Mouse (Mus musculus): ENCODE measurements around the gene Snrpg.
"Not testable (repeated sequence)": the region's sequence is repeated elsewhere in the genome, so short reads cannot be mapped to it uniquely, and the experiment has no call there.

The Snrpg gene

DNA sequence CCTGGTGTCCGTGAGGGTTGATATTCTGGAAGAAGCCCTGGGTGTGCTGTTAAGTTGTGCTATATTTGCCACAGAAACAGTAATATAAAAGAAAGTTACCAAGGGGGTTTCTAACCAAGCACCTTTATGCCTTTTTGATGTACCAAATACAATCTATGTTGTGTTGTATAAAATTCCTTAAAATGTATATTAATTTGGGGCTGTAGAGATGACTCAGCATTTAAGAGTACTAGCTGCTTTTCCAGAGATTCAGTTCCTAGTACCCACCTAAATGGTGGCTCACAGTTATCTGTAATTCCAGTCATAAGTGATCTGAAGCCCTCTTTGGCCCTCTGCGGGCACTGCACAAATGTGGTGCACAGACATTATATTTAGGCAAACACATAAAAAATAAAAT, 4.3 kb upstream of the Snrpg start:
- no peak for DNase-seq (ENCODE audit: low read depth, low spot score)

DNA sequence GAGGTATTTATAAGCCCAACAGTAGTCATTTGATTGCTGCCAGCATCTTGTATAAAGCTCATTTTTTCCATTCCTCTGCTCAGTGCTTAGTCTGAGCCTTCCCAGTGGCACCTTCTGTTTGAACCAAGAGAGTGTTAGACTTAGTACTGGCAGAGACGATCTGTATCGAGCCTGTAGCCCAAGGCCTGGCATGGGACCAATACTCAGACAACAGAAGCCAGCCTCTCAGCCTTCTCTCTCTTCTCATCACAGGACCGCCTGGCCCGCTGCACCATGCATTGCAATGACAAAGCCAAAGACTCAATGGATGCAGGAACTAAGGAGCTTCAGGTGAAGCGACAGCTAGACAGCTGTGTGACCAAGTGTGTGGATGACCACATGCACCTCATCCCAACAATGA, 2.6 kb upstream of the Snrpg start:
- DNase-seq (ENCODE audit: low read depth, low spot score), result no peak

DNA sequence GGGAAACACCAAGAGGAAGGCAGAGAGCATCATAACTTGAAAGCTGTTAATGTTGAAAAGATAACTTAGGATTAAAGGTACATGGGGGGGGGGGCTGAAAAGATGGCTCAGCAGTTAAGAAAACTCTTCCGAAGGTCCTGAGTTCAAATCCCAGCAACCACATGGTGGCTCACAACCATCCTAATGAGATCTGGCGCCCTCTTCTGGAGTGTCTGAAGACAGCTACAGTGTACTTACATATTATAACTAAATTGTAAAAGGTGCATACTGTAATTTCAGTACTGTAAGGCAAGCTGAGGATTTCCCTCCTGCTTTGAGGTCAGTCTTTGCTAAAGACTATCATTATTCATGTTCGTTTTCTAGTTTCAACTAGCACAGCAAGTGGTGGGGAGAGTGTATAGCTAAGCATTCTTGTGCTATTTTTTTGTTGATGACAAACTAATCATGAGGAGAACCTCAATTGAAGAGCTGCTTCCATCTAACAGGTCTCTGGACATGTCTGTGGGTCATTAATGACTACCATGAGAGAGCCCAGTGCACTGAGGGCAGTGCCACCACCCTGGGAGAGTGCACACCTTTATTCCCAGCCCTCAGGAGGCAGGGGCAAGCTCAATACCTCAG, 901 bp upstream of the Snrpg start:
- DNase-seq (ENCODE audit: low read depth, low spot score), result no peak

DNA sequence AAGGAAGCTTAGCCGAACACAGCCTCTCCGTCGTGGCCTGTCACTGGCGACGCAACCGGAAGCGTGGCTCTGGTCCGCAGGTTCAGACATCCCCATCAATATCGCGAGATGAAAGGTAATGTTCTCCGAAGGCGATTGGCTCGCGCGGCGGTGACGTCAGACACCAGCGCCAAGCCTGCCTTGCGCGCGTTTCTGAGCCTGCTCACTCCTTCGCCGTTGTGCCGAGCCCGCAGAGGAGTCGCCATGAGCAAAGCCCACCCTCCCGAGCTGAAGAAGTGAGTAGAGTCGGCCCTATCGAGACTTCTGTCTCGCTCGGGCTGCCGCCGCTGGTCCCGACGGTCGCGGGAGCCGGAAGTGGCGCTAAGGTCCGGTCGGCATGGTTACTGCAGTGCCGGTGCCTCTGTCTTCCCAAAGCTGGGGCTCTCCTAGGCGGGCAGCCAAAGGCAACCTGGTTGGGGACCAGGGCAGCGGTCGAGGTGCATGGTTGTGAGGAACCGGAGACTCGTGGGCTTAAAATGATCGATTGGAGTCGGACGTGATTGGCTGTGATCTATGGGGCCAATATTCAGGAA, 322 bp downstream of the Snrpg start:
- DNase-seq (ENCODE audit: low read depth, low spot score), result peak; percentile 97

DNA sequence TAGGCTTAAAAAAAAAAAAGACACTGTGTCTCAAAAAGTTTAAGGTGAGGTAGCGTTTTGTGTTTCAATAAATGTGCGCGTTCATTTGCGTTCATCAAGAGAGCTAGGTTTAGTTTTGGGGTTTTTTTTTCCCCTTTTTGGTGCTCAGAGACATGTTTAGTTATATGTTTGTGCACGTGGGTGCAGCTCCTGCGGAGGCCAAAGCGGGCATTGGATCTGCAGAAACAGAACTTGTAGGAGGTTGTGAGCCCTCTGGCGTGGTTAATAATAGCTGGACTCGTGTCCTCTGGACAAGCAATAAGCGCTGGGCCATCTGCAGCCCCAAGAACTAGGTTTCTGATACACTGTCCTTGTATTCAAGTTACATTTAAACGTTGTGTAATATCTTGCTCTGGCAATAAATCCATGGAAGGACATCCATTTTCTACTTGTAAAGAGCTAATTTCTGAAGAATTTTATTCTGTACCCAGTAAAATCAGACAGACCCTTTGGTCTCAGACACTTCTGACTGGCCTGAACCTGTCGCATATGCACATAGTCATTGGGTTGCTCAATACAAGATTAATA, 929 bp downstream of the Snrpg start:
- DNase-seq (ENCODE audit: low read depth, low spot score), result no peak

DNA sequence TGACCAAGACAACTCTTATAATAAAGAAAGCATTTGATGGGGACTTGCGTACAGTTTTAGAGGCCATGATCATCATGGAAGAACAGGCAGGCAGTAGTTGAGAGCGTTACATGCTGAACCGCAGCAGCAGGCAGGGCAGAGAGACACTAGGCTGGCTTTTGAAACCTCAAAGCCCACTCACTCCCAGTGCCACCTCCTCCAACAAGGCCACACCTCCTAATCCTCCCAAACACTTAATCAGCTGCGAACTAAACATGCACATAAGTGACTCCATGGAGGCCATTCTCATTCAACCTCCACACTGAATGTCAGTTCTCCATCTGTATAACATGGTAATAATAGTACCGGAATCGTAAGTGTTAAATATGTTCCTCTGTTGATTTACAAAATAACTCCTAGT, 2.5 kb downstream of the Snrpg start:
- DNase-seq (ENCODE audit: low read depth, low spot score), result no peak

DNA sequence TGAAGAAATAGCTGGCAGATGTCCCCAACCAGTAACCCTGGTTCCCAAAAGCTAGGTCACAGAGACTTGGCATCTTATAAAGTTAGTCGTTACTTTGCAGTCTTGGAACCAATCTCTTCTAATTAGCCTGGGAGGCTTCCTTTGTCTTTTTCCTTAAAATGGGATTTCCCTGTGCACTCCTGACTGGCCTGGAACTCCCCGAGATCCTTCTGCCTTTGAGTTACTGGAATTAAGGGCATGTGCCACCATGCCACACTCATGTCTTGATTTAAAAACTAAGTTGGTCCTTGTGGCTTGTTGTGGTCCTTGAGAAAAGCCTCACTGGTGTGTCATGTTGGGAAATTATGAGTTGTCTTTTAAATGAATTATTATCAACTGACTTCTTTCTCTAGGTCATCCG, 7.2 kb downstream of the Snrpg start:
- DNase-seq (ENCODE audit: low read depth, low spot score), result no peak

DNA sequence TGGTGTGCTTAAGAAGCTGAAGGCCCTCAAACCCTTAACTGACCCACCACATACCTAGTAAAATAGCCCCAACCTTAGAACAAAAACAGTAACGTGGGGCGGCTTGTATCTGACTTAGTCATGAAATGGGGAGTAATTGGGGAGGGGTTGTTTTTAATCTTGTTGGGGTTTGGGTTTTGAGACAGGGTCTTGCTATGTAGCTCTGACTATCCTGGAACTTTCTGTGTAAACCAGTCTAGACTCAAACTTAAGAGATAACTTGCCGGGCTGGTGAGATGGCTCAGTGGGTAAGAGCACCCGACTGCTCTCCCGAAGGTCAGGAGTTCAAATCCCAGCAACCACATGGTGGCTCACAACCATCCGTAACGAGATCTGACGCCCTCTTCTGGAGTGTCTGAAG, 9.0 kb downstream of the Snrpg start:
- DNase-seq (ENCODE audit: low read depth, low spot score), result not testable (repeated sequence)

DNA sequence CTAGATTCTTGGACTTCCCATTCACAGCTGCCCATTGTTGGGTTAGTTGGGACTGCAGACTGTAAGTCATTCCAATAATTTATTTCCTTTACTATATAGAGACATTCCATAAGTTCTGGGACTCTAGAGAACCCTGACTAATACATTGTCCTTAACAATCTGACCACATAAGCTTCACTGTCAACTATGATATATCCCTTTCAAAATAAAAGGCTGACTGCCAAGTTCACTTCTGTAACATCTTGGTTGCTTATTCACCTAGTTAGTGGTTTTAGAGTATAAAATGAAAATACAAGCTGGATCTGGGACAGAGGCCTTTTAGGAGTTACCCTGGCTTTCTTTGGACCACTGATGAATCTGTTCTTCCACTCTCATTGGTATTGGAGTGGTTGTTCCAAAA, 11.4 kb downstream of the Snrpg start:
- DNase-seq (ENCODE audit: low read depth, low spot score), result no peak

DNA sequence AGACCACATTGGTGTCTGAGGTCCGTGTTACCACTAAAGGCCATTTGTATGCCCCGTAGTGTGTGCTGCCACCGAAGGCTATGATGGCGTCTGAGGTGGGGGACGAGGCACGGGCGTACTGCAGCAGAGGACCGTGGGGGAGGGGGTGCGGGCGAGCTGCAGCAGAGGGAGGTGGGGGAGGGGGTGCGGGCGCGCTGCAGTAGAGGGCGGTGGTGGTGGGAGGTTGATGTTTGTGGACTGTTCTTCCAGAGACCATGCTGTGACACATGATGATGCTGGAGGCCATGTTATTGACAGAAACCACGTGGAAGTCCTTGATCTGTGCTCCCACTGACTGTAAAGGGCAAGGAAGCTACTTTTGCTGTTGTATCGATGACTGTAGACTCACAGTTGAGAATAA, 12.3 kb downstream of the Snrpg start:
- no peak for DNase-seq (ENCODE audit: low read depth, low spot score)

DNA sequence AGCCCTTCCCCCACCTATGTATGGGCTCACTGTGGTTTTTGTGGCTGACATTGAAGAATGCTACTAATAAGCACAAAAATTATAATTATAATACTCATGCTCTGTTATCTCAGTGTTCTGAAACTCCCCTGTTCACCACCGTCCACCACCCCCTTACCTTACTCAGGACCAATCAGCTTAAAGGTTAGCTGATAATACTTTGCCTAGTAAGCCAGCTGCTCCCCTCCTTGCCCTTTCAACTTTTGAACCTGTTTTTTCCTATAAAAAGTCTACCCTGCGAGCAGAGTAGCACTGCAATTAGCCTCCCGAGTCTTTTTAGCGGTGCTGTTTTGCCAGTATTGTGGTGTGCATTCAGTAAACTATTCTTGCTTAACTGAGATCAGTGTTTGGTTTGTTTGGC, 13.6 kb downstream of the Snrpg start:
- no peak for DNase-seq (ENCODE audit: low read depth, low spot score)

DNA sequence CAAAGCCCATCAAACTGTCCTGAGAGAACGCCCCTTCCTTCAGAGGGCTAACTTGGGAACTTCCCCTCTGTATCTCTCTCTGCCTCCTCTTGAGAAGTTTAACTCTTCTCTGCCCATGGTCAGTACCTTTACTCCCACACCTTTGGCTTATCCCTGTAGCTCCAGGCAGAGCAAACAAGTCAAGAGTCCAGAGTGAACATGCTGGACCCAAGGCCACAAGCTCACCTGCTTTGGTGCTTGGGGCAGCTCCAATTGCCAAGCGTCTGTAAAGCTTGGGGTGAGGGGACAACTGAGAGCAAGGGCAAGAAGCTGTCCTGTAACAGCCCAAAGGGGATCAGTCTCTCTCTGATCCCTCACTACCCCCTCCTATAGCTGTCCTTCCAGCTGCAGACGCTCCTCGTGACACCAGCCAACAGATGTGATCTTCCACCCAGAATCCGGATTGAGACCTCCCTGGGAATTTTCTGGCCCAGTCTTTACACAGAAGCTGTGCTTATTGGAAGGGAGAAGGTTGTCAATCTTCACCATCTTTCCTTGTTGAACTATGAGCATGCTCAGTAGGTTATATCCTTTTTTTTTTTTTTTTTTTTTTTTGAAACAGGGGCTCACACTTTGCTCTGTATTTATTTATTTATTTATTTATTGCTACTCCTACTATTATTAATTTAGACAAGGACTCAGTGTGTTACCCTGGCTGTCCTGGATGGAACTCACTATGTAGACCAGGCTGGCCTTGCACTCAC, 14.4 kb downstream of the Snrpg start:
- no peak for DNase-seq (ENCODE audit: low read depth, low spot score)

DNA sequence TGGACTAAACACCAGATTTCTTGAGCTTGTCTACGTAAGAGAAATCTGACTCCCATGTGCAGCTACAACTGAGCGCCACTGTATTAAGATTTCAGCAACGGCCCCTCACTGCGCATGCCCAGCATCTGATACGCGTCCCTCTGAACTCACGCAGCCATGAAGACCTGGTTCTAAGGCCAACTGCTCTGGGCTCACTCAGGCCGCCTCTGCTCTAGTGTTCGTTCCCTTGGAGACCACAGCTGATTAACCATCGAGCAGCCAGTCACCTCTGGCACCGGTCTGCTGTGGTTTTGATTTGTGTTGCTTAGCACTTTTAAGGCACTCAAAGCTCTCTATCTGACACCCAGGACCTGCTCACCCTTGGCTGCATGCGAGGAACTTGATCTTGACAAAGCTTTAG, 16.2 kb downstream of the Snrpg start:
- no peak for DNase-seq (ENCODE audit: low read depth, low spot score)

DNA sequence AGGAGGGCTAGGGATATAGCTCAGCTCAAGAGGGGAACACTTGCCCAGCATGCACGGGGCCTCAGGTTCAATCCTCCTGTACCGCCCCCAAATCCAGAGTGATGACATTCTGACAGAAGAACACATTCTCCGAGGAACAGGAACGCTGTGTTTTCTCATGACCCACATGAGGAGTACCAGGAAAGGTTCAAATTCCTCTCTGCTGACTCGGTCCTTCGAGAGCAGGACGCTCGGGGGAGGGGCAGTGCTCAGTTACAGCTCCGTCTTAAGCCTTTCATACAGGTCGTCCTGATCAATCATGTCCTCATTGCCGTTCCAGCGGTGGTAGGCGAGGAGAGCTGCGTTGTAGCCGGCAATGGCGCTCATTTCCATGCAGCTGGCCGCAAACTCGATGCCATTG, 17.4 kb downstream of the Snrpg start:
- no peak for DNase-seq (ENCODE audit: low read depth, low spot score)

DNA sequence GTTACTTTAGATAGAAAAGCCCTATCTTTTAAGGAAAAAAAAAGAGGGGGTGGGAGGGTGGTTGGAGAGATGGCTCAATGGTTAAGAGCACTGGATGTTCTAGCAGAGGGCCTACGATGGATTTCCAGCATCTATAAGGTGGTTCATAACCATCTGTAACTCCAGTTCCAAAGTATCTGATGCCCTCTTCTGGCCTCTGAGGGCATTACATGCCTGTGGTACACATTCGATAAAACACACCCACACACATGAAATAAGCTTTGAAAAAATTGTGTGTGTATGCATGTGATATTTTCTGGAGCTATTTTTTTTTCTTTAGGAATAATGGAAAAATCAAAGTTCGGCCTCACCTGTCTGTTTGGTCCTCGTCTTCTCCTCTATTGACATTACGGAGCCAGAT, 20.2 kb downstream of the Snrpg start:
- DNase-seq (ENCODE audit: low read depth, low spot score), result no peak

DNA sequence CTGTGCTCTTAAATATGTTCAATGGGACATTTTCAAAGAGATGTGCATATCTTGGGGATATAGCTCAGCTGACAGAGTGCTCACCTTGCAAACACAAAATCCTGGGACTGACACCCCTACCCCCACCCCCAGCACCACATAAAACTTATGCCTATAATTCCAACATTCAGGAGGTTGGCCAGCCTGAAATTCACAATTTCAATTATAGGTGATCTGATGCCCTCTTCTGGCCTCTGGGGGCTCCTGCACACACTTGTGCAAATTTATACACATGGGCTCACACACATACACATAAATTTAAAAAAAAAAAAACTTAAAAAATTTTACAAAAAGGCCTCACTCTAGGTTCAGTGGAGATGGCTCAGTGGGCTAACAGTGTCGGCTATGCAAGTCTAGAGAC, 22.1 kb downstream of the Snrpg start:
- no peak for DNase-seq (ENCODE audit: low read depth, low spot score)

DNA sequence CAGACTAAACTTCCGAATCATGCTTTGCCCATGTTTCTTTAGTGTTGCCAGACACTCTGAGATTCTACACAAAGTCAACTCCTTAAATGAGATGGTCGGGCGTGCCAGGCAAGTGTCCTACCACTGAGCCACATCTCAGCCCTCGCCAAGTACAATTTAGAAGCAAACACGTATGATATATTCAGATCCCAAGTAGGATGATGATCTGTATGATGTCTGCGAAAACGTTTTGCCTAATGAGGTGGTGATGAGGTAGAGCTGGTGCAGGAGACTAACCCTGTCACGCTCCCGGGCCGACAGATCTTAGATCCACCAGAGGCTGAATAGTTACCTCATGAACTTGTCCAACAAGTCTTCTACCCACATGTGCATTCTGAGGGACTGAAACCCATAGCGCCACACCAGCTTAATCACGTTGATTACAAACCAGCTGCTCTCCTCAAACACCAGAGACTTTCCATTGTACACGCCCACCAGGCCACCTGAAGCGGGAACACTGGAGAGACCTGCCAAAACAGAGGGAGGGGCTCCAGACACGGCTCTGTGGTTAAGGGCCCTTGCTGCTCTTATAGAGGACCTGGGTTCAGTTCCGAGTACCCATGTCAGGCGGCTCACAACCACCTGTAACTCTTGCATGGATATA, 23.1 kb downstream of the Snrpg start:
- DNase-seq (ENCODE audit: low read depth, low spot score), result no peak

DNA sequence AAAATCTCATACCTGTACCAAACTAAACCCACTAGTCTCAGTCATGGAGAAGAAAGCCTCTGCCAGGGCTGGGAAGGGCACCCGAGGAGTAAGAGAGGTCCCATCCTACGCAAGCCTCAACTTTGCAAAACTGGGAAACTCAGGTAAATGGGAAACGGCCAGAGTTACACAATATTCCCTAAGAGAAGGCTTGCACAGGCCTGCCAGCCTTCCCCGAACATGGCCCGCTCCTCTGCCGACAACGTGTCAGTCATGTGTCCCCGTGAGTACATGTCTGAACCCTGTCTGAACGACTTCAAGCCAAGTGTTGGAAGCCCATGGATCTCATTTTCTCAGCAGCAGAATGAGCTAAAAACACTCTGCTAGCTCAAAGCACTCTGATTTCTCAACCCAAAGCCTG, 23.9 kb downstream of the Snrpg start:
- no peak for DNase-seq (ENCODE audit: low read depth, low spot score)

DNA sequence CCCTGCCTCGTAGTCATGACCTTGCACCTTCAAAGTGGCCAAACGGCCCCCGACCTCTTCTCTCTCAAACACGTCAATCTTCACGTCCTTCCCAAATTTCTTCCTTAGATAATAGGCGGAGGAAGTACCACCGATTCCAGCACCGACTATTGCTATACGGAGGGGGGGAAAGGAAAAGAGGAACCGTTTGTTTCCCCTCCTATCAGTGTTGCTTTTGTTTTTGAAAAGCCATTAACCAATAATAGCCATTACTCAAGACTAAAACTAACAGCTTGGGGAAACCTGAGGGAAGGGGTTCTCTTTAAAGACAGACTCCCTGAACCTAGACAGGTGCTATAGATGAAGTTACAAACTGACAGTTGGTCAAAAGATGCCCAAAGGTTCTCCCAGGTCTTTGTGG, 24.9 kb downstream of the Snrpg start:
- DNase-seq (ENCODE audit: low read depth, low spot score), result no peak

DNA sequence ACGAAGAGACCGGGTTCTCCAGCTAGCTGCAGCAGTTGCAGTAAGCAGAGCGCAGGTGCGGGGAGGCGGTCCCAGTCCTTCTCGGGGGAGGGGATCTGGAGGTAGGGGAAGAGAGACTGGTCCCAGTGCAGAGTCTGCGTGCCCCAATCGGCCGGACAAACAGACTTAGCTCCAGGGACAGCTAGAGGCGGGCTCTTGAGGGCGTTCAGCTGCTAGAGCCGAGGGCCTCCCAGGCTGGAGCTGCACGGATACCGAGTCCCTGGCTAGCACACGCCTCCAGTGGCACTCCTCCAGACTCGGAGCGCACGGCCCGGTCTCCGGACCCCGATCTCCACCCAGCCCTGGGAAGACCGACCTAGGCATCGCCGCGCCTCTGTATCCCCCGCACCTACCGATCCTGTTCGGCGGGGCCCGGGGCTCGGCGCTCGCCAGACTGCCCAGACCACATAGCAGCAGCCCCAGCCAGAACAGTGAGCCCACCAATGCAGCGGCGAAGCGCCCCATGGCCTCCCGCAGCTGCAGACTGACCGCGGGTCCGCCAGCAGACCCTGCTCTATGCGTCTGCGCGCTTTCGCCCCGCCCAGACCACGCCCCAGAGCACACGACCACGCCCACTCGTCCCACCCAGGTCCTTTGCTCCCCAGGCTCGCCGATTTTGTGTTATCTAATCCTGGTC, 25.6 kb downstream of the Snrpg start, which contains the start of gene Pcyox1:
Gene Pcyox1, minus strand, starts transcription at position 574 of the 676 bp plus-strand sequence.
- peak; percentile 88 for DNase-seq (ENCODE audit: low read depth, low spot score)

DNA sequence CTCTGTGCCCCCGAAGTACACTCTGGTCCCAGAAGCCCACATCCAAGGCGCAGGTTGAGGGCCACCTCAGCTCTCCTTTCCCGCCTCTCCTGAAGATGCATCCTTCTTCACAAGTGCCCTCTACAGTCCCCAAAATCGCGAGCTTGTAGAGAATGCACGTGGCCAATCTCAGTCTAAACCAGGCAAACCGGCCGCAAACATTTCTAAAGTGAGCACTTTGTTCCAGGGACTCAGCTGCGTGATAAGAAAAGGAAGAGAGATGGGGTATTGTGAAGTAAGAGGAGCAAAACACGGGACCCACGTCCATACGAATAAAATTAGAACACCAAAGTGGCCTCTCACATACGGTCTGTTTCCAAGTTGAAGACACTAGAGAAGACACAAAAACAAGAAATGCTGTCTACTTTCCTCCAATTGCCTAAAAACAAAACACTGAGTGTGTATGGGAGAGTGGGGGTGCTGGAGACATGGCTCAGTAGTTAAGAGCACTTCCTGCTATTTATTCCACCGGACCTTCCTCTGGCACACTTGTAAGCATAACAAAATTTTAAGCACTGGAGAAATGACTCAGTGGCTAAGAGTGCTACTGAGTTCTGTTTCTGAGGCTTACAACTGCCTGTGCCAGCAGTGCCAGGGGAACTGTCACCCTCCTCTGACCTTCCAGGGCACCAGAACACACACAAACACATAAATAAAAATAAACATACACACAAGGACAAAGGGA, 26.3 kb downstream of the Snrpg start:
- DNase-seq (ENCODE audit: low read depth, low spot score), result no peak
